Mouse (Mus musculus) heart, embryonic 16.5 days (tissue): ENCODE measurements around the gene Ccdc136. TPM values are rescaled to one million over a fixed set of nuclear protein-coding genes. Genes with fewer than 3 reads are reported as not detected.
A peak's percentile ranks its signal among the peaks of the same experiment; 100 is the strongest.

ENCODE experiments used
- ATAC-seq: fragments of 200-750 bp; cut with Nextera tagmentation; replicated peaks from 2 replicates; pipeline ENCODE4 v1.8.0; 2017; ENCODE audit warnings: moderate number of reproducible peaks; ENCODE audit not compliant: insufficient read depth, low FRiP score; ENCODE audit errors: extremely low read depth
- H3K27ac ChIP-seq: fragments of 300-500 bp; sonication (generic); 2 replicates; pipeline ENCODE4 v1.5.1; 2014; ENCODE audit warnings: mild to moderate bottlenecking, low read length, control low read depth, moderate library complexity
- H3K27me3 ChIP-seq: fragments of 300-500 bp; sonication (generic); 2 replicates; pipeline ENCODE4 v1.6.1; 2014; ENCODE audit warnings: low read length, mixed read lengths; ENCODE audit not compliant: control insufficient read depth, insufficient read depth
- H3K36me3 ChIP-seq: fragments of 300-500 bp; sonication (generic); 2 replicates; pipeline ENCODE4 v1.6.1; 2014; ENCODE audit not compliant: control insufficient read depth, insufficient read depth
- H3K4me1 ChIP-seq: fragments of 300-500 bp; sonication (generic); 2 replicates; pipeline ENCODE4 v1.6.1; 2014; ENCODE audit warnings: low read length, mixed read lengths; ENCODE audit not compliant: control insufficient read depth, insufficient read depth
- H3K4me2 ChIP-seq: fragments of 300-500 bp; sonication (generic); 2 replicates; pipeline ENCODE4 v1.6.1; 2014; ENCODE audit warnings: low read depth, mild to moderate bottlenecking, control low read depth, low read length
- H3K4me3 ChIP-seq: fragments of 300-500 bp; sonication (generic); 2 replicates; pipeline ENCODE4 v1.5.1; 2014; ENCODE audit warnings: mild to moderate bottlenecking, control low read depth, low read length
- H3K9ac ChIP-seq: fragments of 300-500 bp; sonication (generic); 2 replicates; pipeline ENCODE4 v1.6.1; 2014; ENCODE audit warnings: low read length, control low read depth
- H3K9me3 ChIP-seq: fragments of 300-500 bp; sonication (generic); replicated peaks from 2 replicates; pipeline ENCODE4 v1.6.1; 2016; ENCODE audit warnings: low read length; ENCODE audit not compliant: control insufficient read depth
- WGBS: fragments of 180-500 bp; shearing (Covaris S2); extraction: QIAGEN DNeasy Blood & Tissue Kit; methylation state at CpG from one replicate; pipeline ENCODE4 v1.1.7; 2014; 5-methylcytosine and 5-hydroxymethylcytosine counted together
- polyA plus RNA-seq: library from polyadenylated mRNA; unstranded; fragments of >200 nt; fragmentation: Nextera tagmentation; extraction: Ambion mirVana; gene quantifications from 2 replicates; pipeline ENCODE4 v1.2.1, GENCODE M21; 2015

Gene Ccdc136
- polyA plus RNA-seq, 1 experiment from 2014 or later = 21.6 TPM

DNA sequence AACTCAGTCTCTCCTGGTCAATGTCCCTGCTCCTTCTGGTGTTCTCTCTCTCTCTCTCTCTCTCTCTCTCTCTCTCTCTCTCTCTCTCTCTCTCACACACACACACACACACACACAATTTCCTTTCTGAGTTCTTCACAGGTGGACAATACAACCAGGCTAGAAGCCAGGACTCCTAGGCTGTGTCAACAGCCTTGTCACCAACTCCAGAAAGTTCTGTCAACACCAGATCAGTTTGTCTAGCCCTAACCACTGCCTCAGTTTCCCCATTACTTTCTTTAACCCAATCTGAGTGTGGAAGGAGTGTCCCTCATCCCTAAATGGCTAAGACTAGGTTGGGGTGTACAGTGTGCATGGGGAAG is 36.5 kb downstream of the Ccdc136 start:
- 0 out of 2 replicates have a peak, but pooled peaks cover 3% of the 10 kb centered on the region for H3K36me3 ChIP-seq
- no peaks in the 10 kb centered on the region for H3K9me3 ChIP-seq
- peak overlapping the region; percentile 89 for H3K9ac ChIP-seq
- H3K4me1 ChIP-seq = peaks cover 41% of the 10 kb centered on the region
- ATAC-seq = no peak
- H3K4me2 ChIP-seq = peak overlapping the region; percentile 78
- H3K27me3 ChIP-seq = no peaks in the 10 kb centered on the region
- peak overlapping the region; percentile 73 for H3K4me3 ChIP-seq
- H3K27ac ChIP-seq = peak overlapping the region; percentile 97

DNA sequence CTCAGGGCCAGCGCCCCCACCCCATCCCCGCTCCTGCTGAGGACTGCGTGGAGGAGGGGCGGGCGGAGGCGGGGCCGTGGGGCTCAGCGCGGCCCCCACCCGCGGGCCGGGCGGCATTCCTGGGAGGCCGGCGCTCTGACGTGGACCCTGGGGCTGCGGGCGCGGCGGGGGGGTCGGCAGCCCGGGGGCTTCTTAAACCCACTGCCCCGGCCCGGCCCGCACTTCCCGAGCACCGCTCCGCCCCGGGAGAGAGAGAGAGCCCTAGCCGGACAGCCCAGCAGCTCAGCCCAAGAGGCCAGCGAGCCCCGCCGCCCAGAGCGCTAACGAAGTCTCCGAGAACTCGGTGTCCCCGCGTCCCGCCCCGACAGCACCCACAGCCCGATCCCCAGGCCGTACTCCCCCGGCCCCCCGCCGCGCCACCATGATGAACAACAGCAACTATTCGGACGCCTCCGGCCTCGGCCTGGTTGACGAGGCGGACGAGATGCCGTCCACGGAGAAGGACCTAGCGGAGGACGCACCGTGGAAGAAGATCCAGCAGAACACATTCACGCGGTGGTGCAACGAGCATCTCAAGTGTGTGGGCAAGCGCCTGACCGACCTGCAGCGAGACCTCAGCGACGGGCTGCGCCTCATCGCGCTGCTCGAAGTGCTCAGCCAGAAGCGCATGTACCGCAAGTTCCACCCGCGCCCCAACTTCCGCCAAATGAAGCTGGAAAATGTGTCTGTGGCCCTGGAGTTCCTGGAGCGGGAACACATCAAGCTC is 37.1 kb downstream of the Ccdc136 start, which contains the start of gene Flnc:
Gene Flnc, plus strand, starts transcription at position 219 of the 766 bp plus-strand sequence.
- ATAC-seq = peak; percentile 23
- 1% methylated on average over 73 of the region's 77 CpGs for WGBS
- H3K27me3 ChIP-seq = no peaks in the 10 kb centered on the region
- H3K9ac ChIP-seq = peak within 1 kb of the TSS; percentile 89
- no peaks in the 10 kb centered on the region for H3K9me3 ChIP-seq
- peak within 1 kb of the TSS; percentile 97 for H3K27ac ChIP-seq
- peak within 1 kb of the TSS; percentile 73 for H3K4me3 ChIP-seq
- H3K4me2 ChIP-seq = peak within 1 kb of the TSS; percentile 78
- H3K4me1 ChIP-seq = peaks cover 41% of the 10 kb centered on the region
- 0 out of 2 replicates have a peak, but pooled peaks cover 8% of the 10 kb centered on the region for H3K36me3 ChIP-seq

DNA sequence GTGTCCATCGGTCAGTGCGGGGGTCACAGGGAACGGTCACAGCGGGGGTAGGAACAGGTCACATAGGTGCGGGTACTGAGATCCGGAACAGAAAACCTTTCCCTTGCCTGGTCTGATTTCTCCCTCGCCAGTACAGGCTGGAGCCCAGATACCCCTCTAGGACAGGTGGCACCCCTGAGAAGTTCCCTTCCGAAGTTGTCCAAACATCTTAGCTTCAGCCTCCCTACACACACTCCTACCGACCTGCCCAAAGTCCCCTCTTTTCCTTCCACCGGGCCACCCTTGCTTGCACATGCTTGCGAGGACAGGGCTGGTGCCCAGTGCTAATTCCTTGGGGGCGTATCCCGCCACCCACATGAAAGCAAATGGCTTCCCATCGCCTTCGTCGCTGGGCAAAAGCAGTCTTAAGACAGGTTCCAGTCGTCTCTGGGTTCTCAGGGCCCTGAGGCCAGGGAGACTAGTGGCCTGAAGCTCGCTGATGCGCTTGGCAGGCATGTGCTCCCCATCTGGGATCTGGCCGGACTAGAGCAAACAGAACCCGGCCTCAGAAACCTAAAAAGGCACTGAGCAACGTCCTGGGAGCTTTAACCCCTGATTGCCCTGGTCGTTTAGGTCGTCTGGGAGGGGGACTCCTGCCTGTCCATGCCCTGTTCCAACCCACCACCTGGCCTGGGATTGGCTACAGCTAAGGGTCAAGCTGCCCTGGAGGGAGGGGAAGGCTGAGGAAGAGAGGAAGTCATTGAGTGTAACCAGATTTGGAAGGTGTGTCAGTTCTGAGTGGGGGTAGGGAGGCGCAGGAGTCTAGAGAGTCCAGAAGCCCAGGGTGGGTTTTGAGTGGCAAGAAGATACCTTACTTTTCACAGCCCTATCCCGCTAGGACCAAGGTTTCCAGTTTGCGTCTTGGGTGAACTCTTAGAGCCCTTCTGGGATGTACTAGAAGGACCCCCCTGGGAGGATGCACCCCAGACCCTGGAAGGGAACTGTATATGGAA is 38.0 kb downstream of the Ccdc136 start:
- Histone ChIP-seq H3K4me3 (peak overlapping the region; percentile 73), H3K9me3 (no peaks in the 10 kb centered on the region), H3K9ac (peak overlapping the region; percentile 89), H3K27me3 (no peaks in the 10 kb centered on the region), H3K4me2 (peak overlapping the region; percentile 78), H3K36me3 (peaks cover 16% of the 10 kb centered on the region), H3K27ac (peak overlapping the region; percentile 97), H3K4me1 (peaks cover 41% of the 10 kb centered on the region)
- WGBS = 2% methylated on average over 27 of the region's 27 CpGs
- peak; percentile 41 for ATAC-seq

DNA sequence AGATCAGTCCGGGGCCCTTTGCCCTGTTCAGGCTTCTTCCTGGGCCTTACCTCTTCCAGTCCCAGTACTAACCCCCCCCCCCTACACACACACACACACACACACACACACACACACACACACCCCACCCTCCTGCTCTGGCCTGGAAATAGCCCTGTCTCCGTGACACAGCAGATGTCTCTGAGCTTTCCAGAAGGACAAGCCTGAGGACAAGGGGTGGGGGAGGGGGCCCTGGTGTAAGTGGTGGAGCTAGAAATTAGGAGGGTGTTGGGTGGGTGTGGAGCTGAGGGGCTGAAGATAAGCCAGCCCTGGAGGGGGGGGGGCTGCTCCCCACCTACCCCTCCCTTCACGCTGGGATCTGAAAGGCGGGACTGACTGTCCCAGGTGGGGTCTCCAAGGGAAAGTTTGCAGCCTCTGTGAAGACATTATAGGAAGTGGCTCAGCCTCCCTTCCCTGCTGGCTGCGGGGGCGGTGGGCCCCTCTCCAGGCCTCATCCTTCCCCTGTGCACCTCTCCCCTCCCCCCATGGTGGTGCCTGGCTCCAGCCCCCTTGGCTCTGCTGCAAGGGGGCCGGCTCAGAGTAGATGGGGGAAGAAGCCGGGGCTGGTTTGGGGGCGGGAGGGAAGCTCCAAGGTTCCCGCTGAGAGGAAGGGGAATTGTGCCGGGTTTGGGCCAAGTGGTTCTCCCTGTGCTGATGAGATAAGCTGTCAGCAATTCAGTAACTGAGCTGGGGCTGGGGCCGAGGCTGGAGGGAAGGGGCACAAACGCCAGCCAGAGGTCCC is 39.0 kb downstream of the Ccdc136 start:
- WGBS = 2% methylated on average over 13 of the region's 13 CpGs
- Histone ChIP-seq H3K4me2 (peak overlapping the region; percentile 78), H3K27ac (peak overlapping the region; percentile 97), H3K9ac (peak overlapping the region; percentile 89), H3K4me1 (peaks cover 41% of the 10 kb centered on the region), H3K36me3 (peaks cover 26% of the 10 kb centered on the region), H3K9me3 (no peaks in the 10 kb centered on the region), H3K4me3 (peak overlapping the region; percentile 73), H3K27me3 (no peaks in the 10 kb centered on the region)
- peak; percentile 33 for ATAC-seq

DNA sequence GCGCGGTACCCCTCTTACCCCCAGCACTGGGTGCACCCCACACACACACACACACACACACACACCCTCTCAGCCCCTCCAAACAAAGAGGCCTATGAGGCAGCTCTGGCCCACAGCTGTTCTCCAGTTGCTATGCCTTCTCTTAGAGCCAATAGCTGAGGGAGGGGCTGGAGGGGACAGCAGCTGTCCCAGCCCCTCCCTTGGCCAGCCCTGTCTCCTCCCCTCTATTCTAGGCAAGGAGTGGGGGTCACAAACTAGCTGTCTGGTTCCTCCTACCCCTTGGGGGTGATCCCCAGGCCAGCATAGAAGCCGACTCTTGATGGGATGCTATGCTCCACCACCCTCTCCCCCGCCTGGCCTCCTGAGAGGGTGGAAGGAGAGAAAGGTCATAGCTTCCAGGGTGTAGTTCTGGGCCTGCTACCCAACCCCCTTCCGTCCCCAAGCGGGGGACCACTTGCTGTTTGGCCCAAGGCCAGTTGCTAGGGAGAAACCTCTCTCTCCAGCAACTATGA is 39.9 kb downstream of the Ccdc136 start:
- Histone ChIP-seq H3K9ac (peak overlapping the region; percentile 89), H3K27me3 (no peaks in the 10 kb centered on the region), H3K27ac (peak overlapping the region; percentile 97), H3K4me1 (peaks cover 32% of the 10 kb centered on the region), H3K4me2 (peak overlapping the region; percentile 78), H3K4me3 (peak overlapping the region; percentile 73), H3K36me3 (peaks cover 35% of the 10 kb centered on the region), H3K9me3 (no peaks in the 10 kb centered on the region)
- 5% methylated on average over 6 of the region's 6 CpGs for WGBS
- ATAC-seq = no peak; the same call in 1 of the 2 replicates

DNA sequence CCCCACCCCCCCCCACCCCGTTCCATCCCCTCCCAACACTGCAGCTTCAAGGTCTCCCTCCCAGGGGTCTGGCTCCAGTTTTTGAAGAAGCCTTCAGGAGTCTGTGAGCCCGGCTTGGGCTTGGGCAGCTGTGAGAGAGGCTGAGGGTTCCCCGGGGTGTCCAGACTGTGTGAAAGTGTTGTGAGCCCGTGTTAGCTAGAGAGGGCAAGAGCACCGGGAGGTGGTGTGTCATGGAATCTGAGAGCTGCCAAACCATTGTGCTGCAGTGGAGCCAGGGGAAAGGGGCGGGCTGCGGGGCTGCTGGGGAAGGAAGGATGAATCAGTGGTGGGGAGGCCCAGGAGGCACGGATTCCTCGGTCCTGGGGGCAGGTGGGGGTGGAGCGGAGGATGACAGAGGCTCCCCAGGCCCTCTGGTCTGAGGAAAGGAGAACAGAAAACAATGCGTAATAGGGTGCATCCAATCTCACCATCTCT is 40.4 kb downstream of the Ccdc136 start:
- Histone ChIP-seq H3K36me3 (peaks cover 38% of the 10 kb centered on the region), H3K4me1 (peaks cover 29% of the 10 kb centered on the region), H3K9ac (peak overlapping the region; percentile 89), H3K4me3 (peak overlapping the region; percentile 73), H3K27me3 (no peaks in the 10 kb centered on the region), H3K4me2 (peak overlapping the region; percentile 78), H3K27ac (peak overlapping the region; percentile 97), H3K9me3 (no peaks in the 10 kb centered on the region)
- peak; percentile 15; the same call in 1 of the 2 replicates for ATAC-seq
- WGBS = 7% methylated on average over 11 of the region's 11 CpGs

DNA sequence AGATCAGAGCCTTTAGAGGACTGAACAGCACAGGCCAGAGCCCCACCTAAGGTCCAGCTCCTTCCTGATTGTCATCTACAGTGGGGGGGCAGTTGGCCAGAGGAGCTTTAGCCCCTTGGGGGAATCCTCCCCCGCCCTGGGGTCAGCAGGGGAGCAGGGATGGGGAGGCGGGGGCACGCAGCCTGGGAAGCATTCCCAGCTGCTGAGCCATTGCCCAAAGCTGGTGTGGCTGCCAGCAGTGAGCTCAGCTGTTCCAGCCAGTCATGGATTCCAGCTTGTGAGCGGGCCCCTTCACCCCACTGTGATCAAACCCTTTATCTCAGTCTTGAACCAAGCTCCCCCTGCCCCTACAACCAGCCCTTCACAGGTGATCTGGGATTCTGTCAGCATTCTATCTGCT is 43.1 kb downstream of the Ccdc136 start:
- H3K9me3 ChIP-seq = no peaks in the 10 kb centered on the region
- H3K9ac ChIP-seq = no peak overlapping the region
- peaks cover 66% of the 10 kb centered on the region for H3K36me3 ChIP-seq

DNA sequence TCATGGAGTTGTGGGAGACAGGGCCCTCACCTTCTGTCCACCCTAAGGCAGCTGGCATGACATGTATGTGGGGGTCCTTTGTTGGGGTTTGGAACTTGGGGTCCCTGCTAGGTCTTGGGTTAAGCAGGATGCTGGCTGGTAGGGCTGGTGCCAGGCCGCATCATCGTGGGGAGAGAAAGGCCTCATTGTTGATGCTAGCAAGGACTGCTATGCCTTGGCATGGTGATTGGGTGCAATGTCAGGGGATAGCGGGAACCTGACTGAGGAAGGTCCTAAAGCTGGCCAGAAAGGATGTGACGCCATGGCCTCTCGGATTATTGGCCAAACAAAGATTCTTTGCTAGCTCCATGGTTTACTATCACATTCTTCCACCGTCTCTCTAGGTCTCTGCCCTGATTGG is 43.7 kb downstream of the Ccdc136 start:
- H3K4me3 ChIP-seq = no peak overlapping the region
- H3K4me2 ChIP-seq = no peak overlapping the region
- no peak overlapping the region for H3K27ac ChIP-seq
- H3K36me3 ChIP-seq = peaks cover 67% of the 10 kb centered on the region
- H3K4me1 ChIP-seq = peaks cover 17% of the 10 kb centered on the region
- no peaks in the 10 kb centered on the region for H3K9me3 ChIP-seq
- H3K27me3 ChIP-seq = no peaks in the 10 kb centered on the region
- 80% methylated on average over 6 of the region's 6 CpGs for WGBS
- H3K9ac ChIP-seq = no peak overlapping the region
- ATAC-seq = no peak

More for the DNA sequence above, 43.1 kb downstream of the Ccdc136 start:
- no peak overlapping the region for H3K27ac ChIP-seq
- no peak overlapping the region for H3K4me3 ChIP-seq
- ATAC-seq = no peak
- H3K4me1 ChIP-seq = peaks cover 17% of the 10 kb centered on the region
- H3K4me2 ChIP-seq = no peak overlapping the region
- 62% methylated on average over 4 of the region's 4 CpGs for WGBS
- no peaks in the 10 kb centered on the region for H3K27me3 ChIP-seq
